Mouse (Mus musculus): ENCODE data around the gene Acaa1a. TPM values are rescaled to one million over a fixed set of nuclear protein-coding genes. Genes with fewer than 3 reads are reported as not detected.
A peak's percentile ranks its signal among the peaks of the same experiment; 100 is the strongest.

The Acaa1a gene
- total RNA-seq (2021): 10 to 100 TPM; 77.9 to 83.1 TPM
- long read RNA-seq, experiment 1, transcript Acaa1a-201 (12 exons, 1,762 nt): major isoform, 49 of 86 reads
- long read RNA-seq, experiment 1, partial matches to known transcripts: 14 of 86 reads
- long read RNA-seq, experiment 1, other reads (novel, unspliced or antisense): 23 of 86 reads
- long read RNA-seq, experiment 2, transcript Acaa1a-201 (12 exons, 1,762 nt): major isoform, 53 of 95 reads
- long read RNA-seq, experiment 2, partial matches to known transcripts: 24 of 95 reads
- long read RNA-seq, experiment 2, other reads (novel, unspliced or antisense): 18 of 95 reads

- Histone ChIP-seq H3K4me3 (peak within 1 kb of the TSS; percentile 75), H3K27ac (peak within 1 kb of the TSS; percentile 96)
- peak; percentile 25 to 32 for DNase-seq (ENCODE audit: low spot score in 2 of 2)
- TF ChIP-seq CTCF (conservative IDR thresholded peaks at IDR 0.05): peak; percentile 41
Measured at GRCm38 (mm10) chr9:119339558-119340211, at the start of gene Acaa1a. Gene Acaa1a (plus strand): TSS chr9:119339676.

DNA sequence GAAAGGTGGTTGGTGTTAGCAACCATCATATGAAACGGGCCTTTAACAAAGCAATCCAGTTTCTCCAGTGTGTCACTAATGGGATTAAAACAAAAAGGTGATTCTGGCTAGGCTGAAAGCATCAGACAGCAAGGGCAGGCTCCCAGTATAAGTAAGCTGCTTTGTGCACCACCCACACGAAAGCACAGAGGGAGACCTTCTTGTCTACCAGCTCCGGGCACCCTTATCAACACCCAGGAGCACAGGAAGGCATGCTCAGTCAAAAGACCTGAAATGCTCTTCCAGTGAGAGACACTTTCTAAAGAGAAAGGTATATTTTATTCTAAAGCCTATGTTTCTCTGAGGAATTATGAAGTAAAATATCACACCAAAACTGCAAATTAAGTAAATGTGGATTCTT is 48.7 kb upstream of the Acaa1a start:
- DNase-seq (ENCODE audit: low spot score in 2 of 2): no peak
- no peak overlapping the region for H3K27ac ChIP-seq
- TF ChIP-seq CTCF (conservative IDR thresholded peaks at IDR 0.05): no peak
- no peak overlapping the region for H3K4me3 ChIP-seq

DNA sequence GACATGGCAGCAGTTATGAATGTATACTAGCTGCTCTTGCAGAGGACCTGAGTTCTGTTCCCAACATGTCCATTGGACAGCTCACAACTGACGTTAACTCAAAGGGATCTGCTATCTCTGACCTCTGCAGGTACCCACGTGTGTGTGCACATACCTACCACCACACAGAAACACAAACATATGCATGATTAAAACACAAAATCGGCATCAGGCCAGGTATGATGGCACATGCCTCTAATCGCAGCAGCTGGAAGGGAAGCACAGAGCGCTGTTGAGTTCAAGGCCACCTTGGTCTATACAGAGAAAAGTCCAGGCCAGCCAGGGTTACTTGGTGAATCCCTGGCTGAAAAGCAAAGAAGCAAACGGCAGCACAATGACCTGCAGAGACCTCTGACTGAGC is 41.8 kb upstream of the Acaa1a start:
- H3K4me3 ChIP-seq: no peak overlapping the region
- no peak for TF ChIP-seq CTCF (conservative IDR thresholded peaks at IDR 0.05)
- H3K27ac ChIP-seq: no peak overlapping the region
- no peak for DNase-seq (ENCODE audit: low spot score in 2 of 2)

GRCm38 (mm10) chr9:119298563-119298962 is 40.9 kb upstream of the Acaa1a start:
- TF ChIP-seq CTCF (conservative IDR thresholded peaks at IDR 0.05): no peak
- Histone ChIP-seq H3K27ac (no peak overlapping the region), H3K4me3 (no peak overlapping the region)
- DNase-seq (ENCODE audit: low spot score in 2 of 2): no peak

- Histone ChIP-seq H3K27ac (no peak overlapping the region), H3K4me3 (no peak overlapping the region)
- no peak for DNase-seq (ENCODE audit: low spot score in 2 of 2)
- no peak for TF ChIP-seq CTCF (conservative IDR thresholded peaks at IDR 0.05)
Measured at GRCm38 (mm10) chr9:119305863-119306262, 33.6 kb upstream of the Acaa1a start.

- no peak overlapping the region for H3K4me3 ChIP-seq
- H3K27ac ChIP-seq: no peak overlapping the region
- no peak for DNase-seq (ENCODE audit: low spot score in 2 of 2)
- no peak for TF ChIP-seq CTCF (conservative IDR thresholded peaks at IDR 0.05)
Measured at GRCm38 (mm10) chr9:119309067-119309466, 30.4 kb upstream of the Acaa1a start.

DNA sequence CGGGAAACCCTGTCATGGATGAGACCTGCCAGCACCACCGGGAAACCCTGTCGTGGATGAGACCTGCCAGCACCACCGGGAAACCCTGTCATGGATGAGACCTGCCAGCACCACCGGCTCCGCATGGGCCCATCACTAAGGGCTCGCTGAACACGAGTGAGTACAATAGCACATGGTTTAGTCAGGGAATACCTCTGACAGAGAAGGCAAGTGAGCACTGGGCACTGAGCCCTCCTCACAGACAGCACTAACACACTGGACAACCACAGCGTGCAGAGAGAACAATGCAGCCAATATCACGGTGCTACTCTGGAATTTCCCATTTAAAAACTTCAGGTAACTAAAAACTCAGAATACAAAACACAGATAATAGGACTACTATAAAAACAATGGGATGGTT is 26.4 kb upstream of the Acaa1a start:
- DNase-seq (ENCODE audit: low spot score in 2 of 2): no peak
- no peak overlapping the region for H3K27ac ChIP-seq
- TF ChIP-seq CTCF (conservative IDR thresholded peaks at IDR 0.05): no peak

GRCm38 (mm10) chr9:119318891-119319290 is 20.6 kb upstream of the Acaa1a start:
- no peak for DNase-seq (ENCODE audit: low spot score in 2 of 2)
- TF ChIP-seq CTCF (conservative IDR thresholded peaks at IDR 0.05): no peak
- no peak overlapping the region for H3K27ac ChIP-seq
- H3K4me3 ChIP-seq: no peak overlapping the region

More for the DNA sequence above, 26.4 kb upstream of the Acaa1a start:
- no peak overlapping the region for H3K4me3 ChIP-seq

DNA sequence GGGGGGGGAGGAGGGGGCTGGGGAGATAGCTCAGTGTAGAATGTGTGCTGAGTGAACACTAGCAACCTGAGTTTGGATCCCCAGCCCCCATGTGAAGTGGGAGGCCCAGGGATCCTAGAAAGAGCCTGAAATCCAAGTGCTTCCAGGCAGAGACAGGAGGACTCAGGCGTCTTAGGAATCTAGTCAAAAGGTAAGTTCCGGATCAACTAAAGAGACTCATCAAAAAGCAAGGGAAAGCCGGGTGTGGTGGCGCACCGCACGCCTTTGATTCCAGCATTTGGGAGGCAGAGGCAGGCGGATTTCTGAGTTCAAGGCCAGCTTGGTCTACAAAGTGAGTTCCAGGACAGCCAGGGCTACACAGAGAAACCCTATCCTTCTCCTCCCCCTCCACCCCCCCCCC is 19.0 kb upstream of the Acaa1a start:
- H3K4me3 ChIP-seq: no peak overlapping the region
- no peak overlapping the region for H3K27ac ChIP-seq
- DNase-seq (ENCODE audit: low spot score in 2 of 2): no peak
- no peak for TF ChIP-seq CTCF (conservative IDR thresholded peaks at IDR 0.05)

- Histone ChIP-seq H3K4me3 (peak overlapping the region; percentile 96), H3K27ac (0 out of 2 replicates have a peak overlapping the region, but pooled peaks have one; percentile 100)
- no peak for TF ChIP-seq CTCF (conservative IDR thresholded peaks at IDR 0.05)
- DNase-seq (ENCODE audit: low spot score in 2 of 2): no peak
Measured at GRCm38 (mm10) chr9:119320946-119321345, 18.5 kb upstream of the Acaa1a start.

GRCm38 (mm10) chr9:119321392-119322229 is 17.9 kb upstream of the Acaa1a start:
- TF ChIP-seq CTCF (conservative IDR thresholded peaks at IDR 0.05): no peak
- Histone ChIP-seq H3K27ac (peak overlapping the region; percentile 100), H3K4me3 (peak overlapping the region; percentile 96)
- peak in 1 of 2 experiments; percentile 13 for DNase-seq (ENCODE audit: low spot score in 2 of 2)

GRCm38 (mm10) chr9:119322289-119323259 is 16.9 kb upstream of the Acaa1a start, which contains the start of gene Oxsr1:
Gene Oxsr1 (minus strand): TSS chr9:119322427.
- Histone ChIP-seq H3K4me3 (peak within 1 kb of the TSS; percentile 96), H3K27ac (peak within 1 kb of the TSS; percentile 100)
- peak; percentile 97 to 99 for DNase-seq (ENCODE audit: low spot score in 2 of 2)
- peak; percentile 77 for TF ChIP-seq CTCF (conservative IDR thresholded peaks at IDR 0.05)

All from layer of hippocampus, adult 2 months (tissue).